Mouse (Mus musculus): ENCODE data around the gene Dnajb2. TPM values are rescaled to one million over a fixed set of nuclear protein-coding genes. Genes with fewer than 3 reads are reported as not detected.

Gene Dnajb2
- polyA plus RNA-seq, 1 experiment, result 27.7 TPM

GRCm38 (mm10) chr1:75221538-75221937 is 14.7 kb upstream of the Dnajb2 start:
- H3K79me3 ChIP-seq (ENCODE audit: low read depth), result peaks cover 21% of the 10 kb centered on the region
- H3K79me2 ChIP-seq (ENCODE audit: control insufficient read depth, insufficient read depth), result peaks cover 27% of the 10 kb centered on the region
- no peak overlapping the region for H3K4me3 ChIP-seq (ENCODE audit: insufficient read depth, poor library complexity, severe bottlenecking)
- peaks cover 10% of the 10 kb centered on the region for H3K36me3 ChIP-seq (ENCODE audit: control insufficient read depth, insufficient read depth)
- H3K27me3 ChIP-seq (ENCODE audit: control insufficient read depth, insufficient read depth, insufficient read length), result no peaks in the 10 kb centered on the region
- no peak for TF ChIP-seq USF1 (IDR thresholded peaks at IDR 0.05; ENCODE audit: low read depth)
- TF ChIP-seq CEBPB (IDR thresholded peaks at IDR 0.05; ENCODE audit: low read depth), result no peak
- no peak for TF ChIP-seq CTCF (IDR thresholded peaks at IDR 0.05; ENCODE audit: control insufficient read depth, insufficient read depth, insufficient read length)
- no peak for TF ChIP-seq MYOD1 (IDR thresholded peaks at IDR 0.05; ENCODE audit: control insufficient read depth, insufficient read length, low read depth)
- no peak for TF ChIP-seq FOSL1 (IDR thresholded peaks at IDR 0.05; ENCODE audit: insufficient read depth, low read length, poor library complexity, severe bottlenecking)
- TF ChIP-seq MYOG (IDR thresholded peaks at IDR 0.05; ENCODE audit: control insufficient read depth, extremely low read depth, insufficient read length), result no peak
- no peak for TF ChIP-seq MAX (IDR thresholded peaks at IDR 0.05)
- H3ac ChIP-seq (ENCODE audit: control insufficient read depth, insufficient read length, low read depth), result no peak overlapping the region

- Histone ChIP-seq H3K4me3 (ENCODE audit: insufficient read depth, poor library complexity, severe bottlenecking) (no peak overlapping the region), H3K79me3 (ENCODE audit: low read depth) (peaks cover 10% of the 10 kb centered on the region), H3K79me2 (ENCODE audit: control insufficient read depth, insufficient read depth) (peaks cover 13% of the 10 kb centered on the region), H3ac (ENCODE audit: control insufficient read depth, insufficient read length, low read depth) (no peak overlapping the region), H3K27me3 (ENCODE audit: control insufficient read depth, insufficient read depth, insufficient read length) (no peaks in the 10 kb centered on the region), H3K36me3 (ENCODE audit: control insufficient read depth, insufficient read depth) (no peaks in the 10 kb centered on the region)
- TF ChIP-seq MYOG (IDR thresholded peaks at IDR 0.05; ENCODE audit: control insufficient read depth, extremely low read depth, insufficient read length) (no peak), CEBPB (IDR thresholded peaks at IDR 0.05; ENCODE audit: low read depth) (no peak), MAX (IDR thresholded peaks at IDR 0.05) (no peak), CTCF (IDR thresholded peaks at IDR 0.05; ENCODE audit: control insufficient read depth, insufficient read depth, insufficient read length) (no peak), USF1 (IDR thresholded peaks at IDR 0.05; ENCODE audit: low read depth) (no peak), FOSL1 (IDR thresholded peaks at IDR 0.05; ENCODE audit: insufficient read depth, low read length, poor library complexity, severe bottlenecking) (no peak), MYOD1 (IDR thresholded peaks at IDR 0.05; ENCODE audit: control insufficient read depth, insufficient read length, low read depth) (no peak)
These were observed 13.3 kb upstream of the Dnajb2 start for GRCm38 (mm10) chr1:75222926-75223325.

DNA sequence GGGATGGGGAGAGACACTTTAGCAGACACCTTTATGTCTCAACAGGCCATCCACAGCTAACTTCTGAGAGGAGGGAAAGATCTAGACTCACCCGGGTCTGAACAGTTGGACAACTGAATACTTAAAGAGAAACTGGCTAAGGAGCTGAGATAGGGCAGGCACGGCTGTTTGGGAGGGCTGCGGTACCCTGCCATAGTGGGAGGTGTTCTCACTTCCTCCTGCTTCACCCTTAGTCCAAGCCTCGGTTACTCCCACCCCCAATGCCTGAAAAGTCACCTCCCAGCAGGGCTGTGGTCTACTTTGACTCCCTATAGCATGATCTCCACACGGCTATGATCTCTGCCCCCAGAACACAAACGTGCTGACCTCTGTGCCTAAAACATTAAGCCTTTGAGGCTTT is 12.7 kb upstream of the Dnajb2 start:
- Histone ChIP-seq H3K79me2 (ENCODE audit: control insufficient read depth, insufficient read depth) (peaks cover 7% of the 10 kb centered on the region), H3K4me3 (ENCODE audit: insufficient read depth, poor library complexity, severe bottlenecking) (no peak overlapping the region), H3K79me3 (ENCODE audit: low read depth) (peaks cover 4% of the 10 kb centered on the region), H3ac (ENCODE audit: control insufficient read depth, insufficient read length, low read depth) (no peak overlapping the region), H3K27me3 (ENCODE audit: control insufficient read depth, insufficient read depth, insufficient read length) (no peaks in the 10 kb centered on the region), H3K36me3 (ENCODE audit: control insufficient read depth, insufficient read depth) (no peaks in the 10 kb centered on the region)
- TF ChIP-seq USF1 (IDR thresholded peaks at IDR 0.05; ENCODE audit: low read depth) (no peak), CEBPB (IDR thresholded peaks at IDR 0.05; ENCODE audit: low read depth) (no peak), MAX (IDR thresholded peaks at IDR 0.05) (no peak), MYOD1 (IDR thresholded peaks at IDR 0.05; ENCODE audit: control insufficient read depth, insufficient read length, low read depth) (no peak), MYOG (IDR thresholded peaks at IDR 0.05; ENCODE audit: control insufficient read depth, extremely low read depth, insufficient read length) (no peak), FOSL1 (IDR thresholded peaks at IDR 0.05; ENCODE audit: insufficient read depth, low read length, poor library complexity, severe bottlenecking) (no peak), CTCF (IDR thresholded peaks at IDR 0.05; ENCODE audit: control insufficient read depth, insufficient read depth, insufficient read length) (no peak)

DNA sequence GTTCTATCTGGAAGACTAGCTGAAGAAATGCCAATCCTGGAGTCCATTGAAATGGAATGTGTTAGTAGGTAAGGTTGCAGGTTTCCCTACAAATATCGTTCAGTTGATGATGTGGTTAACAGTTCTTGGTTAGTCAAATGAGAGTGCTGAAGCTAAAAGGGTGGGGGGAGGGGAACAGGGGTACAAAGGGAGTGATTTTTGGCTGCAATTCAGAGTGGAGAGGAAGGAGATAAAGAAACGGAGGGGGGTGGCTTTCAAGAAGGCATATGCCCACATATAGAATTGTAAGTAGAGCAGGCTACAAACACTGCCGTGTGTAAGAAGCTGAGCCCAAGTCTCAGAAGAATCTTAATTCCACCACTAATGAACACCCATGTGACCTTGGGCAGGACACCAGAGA is 10.7 kb upstream of the Dnajb2 start:
- H3K36me3 ChIP-seq (ENCODE audit: control insufficient read depth, insufficient read depth), result no peaks in the 10 kb centered on the region
- no peak overlapping the region for H3K4me3 ChIP-seq (ENCODE audit: insufficient read depth, poor library complexity, severe bottlenecking)
- TF ChIP-seq MYOG (IDR thresholded peaks at IDR 0.05; ENCODE audit: control insufficient read depth, extremely low read depth, insufficient read length) (no peak), FOSL1 (IDR thresholded peaks at IDR 0.05; ENCODE audit: insufficient read depth, low read length, poor library complexity, severe bottlenecking) (no peak), CEBPB (IDR thresholded peaks at IDR 0.05; ENCODE audit: low read depth) (no peak), MYOD1 (IDR thresholded peaks at IDR 0.05; ENCODE audit: control insufficient read depth, insufficient read length, low read depth) (no peak), CTCF (IDR thresholded peaks at IDR 0.05; ENCODE audit: control insufficient read depth, insufficient read depth, insufficient read length) (no peak), USF1 (IDR thresholded peaks at IDR 0.05; ENCODE audit: low read depth) (no peak), MAX (IDR thresholded peaks at IDR 0.05) (no peak)
- no peak overlapping the region for H3ac ChIP-seq (ENCODE audit: control insufficient read depth, insufficient read length, low read depth)
- H3K79me3 ChIP-seq (ENCODE audit: low read depth), result no peaks in the 10 kb centered on the region
- H3K27me3 ChIP-seq (ENCODE audit: control insufficient read depth, insufficient read depth, insufficient read length), result no peaks in the 10 kb centered on the region
- H3K79me2 ChIP-seq (ENCODE audit: control insufficient read depth, insufficient read depth), result no peaks in the 10 kb centered on the region

DNA sequence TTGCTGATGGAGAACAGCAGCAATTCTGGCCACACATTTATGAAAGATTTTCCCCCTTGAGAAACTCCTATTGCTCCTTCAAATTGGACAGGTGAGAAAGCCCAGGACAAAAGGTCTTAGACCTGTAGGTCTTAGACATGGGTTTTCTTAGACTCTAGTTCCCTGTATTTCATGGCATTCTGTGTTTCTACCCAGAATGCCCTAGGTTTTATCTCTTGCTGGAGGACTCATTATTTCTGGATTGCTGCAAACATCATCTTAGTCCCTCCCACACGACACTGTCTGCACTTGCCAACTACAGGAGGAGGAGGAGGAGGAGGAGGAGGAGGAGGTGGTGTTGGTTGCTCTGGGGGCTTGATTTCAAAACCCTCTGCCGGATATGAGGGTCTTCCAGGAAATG is 10.1 kb upstream of the Dnajb2 start:
- Histone ChIP-seq H3K4me3 (ENCODE audit: insufficient read depth, poor library complexity, severe bottlenecking) (no peak overlapping the region), H3K27me3 (ENCODE audit: control insufficient read depth, insufficient read depth, insufficient read length) (no peaks in the 10 kb centered on the region), H3K79me2 (ENCODE audit: control insufficient read depth, insufficient read depth) (no peaks in the 10 kb centered on the region), H3K79me3 (ENCODE audit: low read depth) (no peaks in the 10 kb centered on the region), H3ac (ENCODE audit: control insufficient read depth, insufficient read length, low read depth) (no peak overlapping the region), H3K36me3 (ENCODE audit: control insufficient read depth, insufficient read depth) (no peaks in the 10 kb centered on the region)
- TF ChIP-seq FOSL1 (IDR thresholded peaks at IDR 0.05; ENCODE audit: insufficient read depth, low read length, poor library complexity, severe bottlenecking), result no peak
- no peak for TF ChIP-seq MYOG (IDR thresholded peaks at IDR 0.05; ENCODE audit: control insufficient read depth, extremely low read depth, insufficient read length)
- TF ChIP-seq MYOD1 (IDR thresholded peaks at IDR 0.05; ENCODE audit: control insufficient read depth, insufficient read length, low read depth), result no peak
- no peak for TF ChIP-seq CEBPB (IDR thresholded peaks at IDR 0.05; ENCODE audit: low read depth)
- no peak for TF ChIP-seq CTCF (IDR thresholded peaks at IDR 0.05; ENCODE audit: control insufficient read depth, insufficient read depth, insufficient read length)
- no peak for TF ChIP-seq USF1 (IDR thresholded peaks at IDR 0.05; ENCODE audit: low read depth)
- TF ChIP-seq MAX (IDR thresholded peaks at IDR 0.05), result no peak

- no peak for TF ChIP-seq MAX (IDR thresholded peaks at IDR 0.05)
- no peak for TF ChIP-seq USF1 (IDR thresholded peaks at IDR 0.05; ENCODE audit: low read depth)
- no peak for TF ChIP-seq CTCF (IDR thresholded peaks at IDR 0.05; ENCODE audit: control insufficient read depth, insufficient read depth, insufficient read length)
- TF ChIP-seq CEBPB (IDR thresholded peaks at IDR 0.05; ENCODE audit: low read depth), result no peak
- Histone ChIP-seq H3K79me3 (ENCODE audit: low read depth) (no peaks in the 10 kb centered on the region), H3K4me3 (ENCODE audit: insufficient read depth, poor library complexity, severe bottlenecking) (no peak overlapping the region), H3K36me3 (ENCODE audit: control insufficient read depth, insufficient read depth) (no peaks in the 10 kb centered on the region), H3ac (ENCODE audit: control insufficient read depth, insufficient read length, low read depth) (no peak overlapping the region), H3K79me2 (ENCODE audit: control insufficient read depth, insufficient read depth) (no peaks in the 10 kb centered on the region), H3K27me3 (ENCODE audit: control insufficient read depth, insufficient read depth, insufficient read length) (no peaks in the 10 kb centered on the region)
These were observed 8.6 kb upstream of the Dnajb2 start for GRCm38 (mm10) chr1:75227653-75228052.
